In genomic region chr8:120416173-120416521, GRCm38 (mm10) we compare ENCODE assay signal across 7 mouse cellular contexts.
A peak's percentile ranks its signal among the peaks of the same experiment; 100 is the strongest.
DNase-seq lines count a peak whose midpoint lies in the region; ATAC-seq and TF ChIP-seq lines count a peak whose summit lies in the region.

No protein-coding gene starts in this region.

- H3K36me3 ChIP-seq in embryonic facial prominence, embryonic 15.5 days = no peaks in the 10 kb centered on the region
- H3K36me3 ChIP-seq in kidney, postnatal 0 days (ENCODE audit: insufficient read depth, low read length) = no peaks in the 10 kb centered on the region
- no peaks in the 10 kb centered on the region for H3K36me3 ChIP-seq in midbrain, embryonic 10.5 days

- no peaks in the 10 kb centered on the region for H3K27me3 ChIP-seq in embryonic facial prominence, embryonic 15.5 days
- no peaks in the 10 kb centered on the region for H3K27me3 ChIP-seq in kidney, postnatal 0 days (ENCODE audit: insufficient read depth, low read length)
- H3K27me3 ChIP-seq in midbrain, embryonic 10.5 days (ENCODE audit: low read depth, poor library complexity, severe bottlenecking) = peaks cover 82% of the 10 kb centered on the region

- WGBS in embryonic facial prominence, embryonic 15.5 days = 29% methylated on average over 8 of the region's 8 CpGs
- 22% methylated on average over 7 of the region's 8 CpGs for WGBS in kidney, postnatal 0 days
- WGBS in midbrain, embryonic 10.5 days = 49% methylated on average over 8 of the region's 8 CpGs

- peaks cover 89% of the 10 kb centered on the region for H3K4me1 ChIP-seq in embryonic facial prominence, embryonic 15.5 days
- peaks cover 31% of the 10 kb centered on the region for H3K4me1 ChIP-seq in kidney, postnatal 0 days (replicated peaks; ENCODE audit: insufficient read depth, low read length)
- peaks cover 100% of the 10 kb centered on the region for H3K4me1 ChIP-seq in midbrain, embryonic 10.5 days

- H3K4me3 ChIP-seq in embryonic facial prominence, embryonic 15.5 days (replicated peaks) = no peak overlapping the region; the same call in 1 of the 2 replicates
- H3K4me3 ChIP-seq in kidney, postnatal 0 days (replicated peaks; ENCODE audit: low read depth, low read length) = no peak overlapping the region
- peak overlapping the region; percentile 39 for H3K4me3 ChIP-seq in midbrain, embryonic 10.5 days

- H3K27ac ChIP-seq in embryonic facial prominence, embryonic 15.5 days (replicated peaks) = peak overlapping the region; percentile 92
- peak overlapping the region; percentile 87 for H3K27ac ChIP-seq in kidney, postnatal 0 days
- peak overlapping the region; percentile 86 for H3K27ac ChIP-seq in midbrain, embryonic 10.5 days (replicated peaks)

- peak overlapping the region; percentile 43 for H3K4me2 ChIP-seq in embryonic facial prominence, embryonic 15.5 days (replicated peaks)
- H3K4me2 ChIP-seq in kidney, postnatal 0 days (ENCODE audit: low read length) = peak overlapping the region; percentile 33; the same call in 1 of the 2 replicates

- DNase-seq in kidney, postnatal 0 days (ENCODE audit: low spot score) = no peak
- no peak for DNase-seq in midbrain, embryonic 10.5 days (ENCODE audit: low spot score)
- no peak for DNase-seq in spleen, postnatal 36 days (ENCODE audit: low spot score in 2 of 2)
- no peak for DNase-seq in frontal cortex, postnatal 10 days (ENCODE audit: low spot score in 2 of 2)

- H3K9ac ChIP-seq in embryonic facial prominence, embryonic 15.5 days = no peak overlapping the region
- no peak overlapping the region; the same call in 1 of the 2 replicates for H3K9ac ChIP-seq in kidney, postnatal 0 days (ENCODE audit: low read depth, low read length)

- no peak for TF ChIP-seq CTCF in kidney, postnatal 0 days (IDR thresholded peaks at IDR 0.05; ENCODE audit: low read depth)

- peak; percentile 6; the same call in 1 of the 2 replicates for ATAC-seq in common myeloid progenitor, adult 5-6 weeks (replicated peaks; ENCODE audit: low read depth, poor library complexity, severe bottlenecking)
- no peak for ATAC-seq in embryonic facial prominence, embryonic 15.5 days (ENCODE audit: insufficient number of reproducible peaks, low FRiP score, low TSS enrichment, low read depth)
- ATAC-seq in kidney, postnatal 0 days (replicated peaks; ENCODE audit: low FRiP score, low read depth) = no peak
- ATAC-seq in erythroid progenitor cell, adult 5-6 weeks (replicated peaks; ENCODE audit: low FRiP score, poor library complexity, severe bottlenecking) = no peak

- no peaks in the 10 kb centered on the region for H3K9me3 ChIP-seq in embryonic facial prominence, embryonic 15.5 days (replicated peaks)
- H3K9me3 ChIP-seq in kidney, postnatal 0 days (replicated peaks; ENCODE audit: low read length) = no peaks in the 10 kb centered on the region
- H3K9me3 ChIP-seq in midbrain, embryonic 10.5 days (replicated peaks) = no peaks in the 10 kb centered on the region
